Mouse (Mus musculus): ENCODE data around the gene Rrnad1. TPM values are rescaled to one million over a fixed set of nuclear protein-coding genes. Genes with fewer than 3 reads are reported as not detected.

Gene Rrnad1
- polyA plus RNA-seq, 1 experiment: 7.1 TPM

GRCm38 (mm10) chr3:87960586-87961191 lies 30.2 kb upstream of the Rrnad1 start:
- TF ChIP-seq FOSL1 (IDR thresholded peaks at IDR 0.05; ENCODE audit: insufficient read depth, low read length, poor library complexity, severe bottlenecking) (no peak), CTCF (IDR thresholded peaks at IDR 0.05; ENCODE audit: control insufficient read depth, insufficient read depth, insufficient read length) (peak; percentile 67), MYOD1 (IDR thresholded peaks at IDR 0.05; ENCODE audit: control insufficient read depth, insufficient read length, low read depth) (no peak), USF1 (IDR thresholded peaks at IDR 0.05; ENCODE audit: low read depth) (no peak), MAX (IDR thresholded peaks at IDR 0.05) (no peak), MYOG (IDR thresholded peaks at IDR 0.05; ENCODE audit: control insufficient read depth, extremely low read depth, insufficient read length) (no peak), CEBPB (IDR thresholded peaks at IDR 0.05; ENCODE audit: low read depth) (no peak)
- H3K27me3 ChIP-seq (ENCODE audit: control insufficient read depth, insufficient read depth, insufficient read length): no peaks in the 10 kb centered on the region
- no peaks in the 10 kb centered on the region for H3K79me2 ChIP-seq (ENCODE audit: control insufficient read depth, insufficient read depth)
- no peaks in the 10 kb centered on the region for H3K36me3 ChIP-seq (ENCODE audit: control insufficient read depth, insufficient read depth)
- H3K4me3 ChIP-seq (ENCODE audit: insufficient read depth, poor library complexity, severe bottlenecking): no peak overlapping the region
- peak overlapping the region; percentile 31 for H3ac ChIP-seq (ENCODE audit: control insufficient read depth, insufficient read length, low read depth)
- H3K79me3 ChIP-seq (ENCODE audit: low read depth): no peaks in the 10 kb centered on the region

DNA sequence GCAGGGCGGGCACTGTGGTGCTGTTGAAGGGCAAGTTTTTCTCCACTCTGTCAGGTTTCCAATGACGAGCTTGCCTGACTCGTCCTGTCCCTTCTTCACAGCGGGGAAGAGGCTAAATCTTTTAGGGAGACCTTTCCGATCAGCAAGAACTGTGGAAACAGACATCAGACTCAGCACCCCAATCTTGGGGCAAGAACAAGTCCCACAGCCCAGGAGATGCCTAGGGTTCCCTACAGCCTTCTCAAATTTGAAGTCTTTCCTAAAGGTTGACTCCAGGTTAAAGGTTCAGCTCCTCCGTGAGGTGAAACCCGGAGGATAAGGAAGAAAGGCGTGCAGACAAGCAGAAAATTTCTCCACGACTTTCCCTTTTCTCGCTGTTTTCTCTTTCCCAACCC lies 29.7 kb upstream of the Rrnad1 start:
- peak overlapping the region; percentile 22 for H3ac ChIP-seq (ENCODE audit: control insufficient read depth, insufficient read length, low read depth)
- no peaks in the 10 kb centered on the region for H3K79me2 ChIP-seq (ENCODE audit: control insufficient read depth, insufficient read depth)
- no peak overlapping the region for H3K4me3 ChIP-seq (ENCODE audit: insufficient read depth, poor library complexity, severe bottlenecking)
- TF ChIP-seq CTCF (IDR thresholded peaks at IDR 0.05; ENCODE audit: control insufficient read depth, insufficient read depth, insufficient read length): no peak
- TF ChIP-seq CEBPB (IDR thresholded peaks at IDR 0.05; ENCODE audit: low read depth): no peak
- H3K36me3 ChIP-seq (ENCODE audit: control insufficient read depth, insufficient read depth): no peaks in the 10 kb centered on the region
- no peaks in the 10 kb centered on the region for H3K27me3 ChIP-seq (ENCODE audit: control insufficient read depth, insufficient read depth, insufficient read length)
- no peaks in the 10 kb centered on the region for H3K79me3 ChIP-seq (ENCODE audit: low read depth)

DNA sequence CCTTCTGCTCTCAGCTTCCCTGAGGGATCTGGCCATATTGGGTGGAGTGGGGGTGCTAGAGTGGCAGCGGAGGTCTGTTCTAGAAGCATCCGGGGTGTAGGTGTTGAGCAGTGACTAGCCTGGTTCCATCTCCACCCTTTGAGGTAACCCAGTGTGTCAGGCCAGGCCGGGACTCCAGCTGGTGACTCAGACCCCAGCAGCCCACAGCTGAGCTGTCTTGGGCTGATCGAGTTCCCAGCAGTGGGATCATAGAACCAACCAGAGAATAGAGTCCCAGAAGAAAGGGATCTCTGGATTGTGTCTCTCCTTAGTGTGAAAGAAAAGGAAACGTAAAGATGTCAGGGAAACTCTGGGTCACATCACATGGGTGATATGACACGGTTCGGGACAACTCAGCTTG lies 28.9 kb upstream of the Rrnad1 start:
- H3K79me2 ChIP-seq (ENCODE audit: control insufficient read depth, insufficient read depth): no peaks in the 10 kb centered on the region
- no peaks in the 10 kb centered on the region for H3K36me3 ChIP-seq (ENCODE audit: control insufficient read depth, insufficient read depth)
- no peaks in the 10 kb centered on the region for H3K79me3 ChIP-seq (ENCODE audit: low read depth)
- H3K27me3 ChIP-seq (ENCODE audit: control insufficient read depth, insufficient read depth, insufficient read length): no peaks in the 10 kb centered on the region
- H3ac ChIP-seq (ENCODE audit: control insufficient read depth, insufficient read length, low read depth): no peak overlapping the region
- no peak overlapping the region for H3K4me3 ChIP-seq (ENCODE audit: insufficient read depth, poor library complexity, severe bottlenecking)
- no peak for TF ChIP-seq USF1 (IDR thresholded peaks at IDR 0.05; ENCODE audit: low read depth)
- no peak for TF ChIP-seq FOSL1 (IDR thresholded peaks at IDR 0.05; ENCODE audit: insufficient read depth, low read length, poor library complexity, severe bottlenecking)
- no peak for TF ChIP-seq MAX (IDR thresholded peaks at IDR 0.05)
- no peak for TF ChIP-seq CEBPB (IDR thresholded peaks at IDR 0.05; ENCODE audit: low read depth)
- TF ChIP-seq MYOG (IDR thresholded peaks at IDR 0.05; ENCODE audit: control insufficient read depth, extremely low read depth, insufficient read length): no peak
- TF ChIP-seq MYOD1 (IDR thresholded peaks at IDR 0.05; ENCODE audit: control insufficient read depth, insufficient read length, low read depth): no peak

GRCm38 (mm10) chr3:87958967-87959366 lies 28.4 kb upstream of the Rrnad1 start:
- no peaks in the 10 kb centered on the region for H3K79me2 ChIP-seq (ENCODE audit: control insufficient read depth, insufficient read depth)
- no peak for TF ChIP-seq CEBPB (IDR thresholded peaks at IDR 0.05; ENCODE audit: low read depth)
- TF ChIP-seq MYOG (IDR thresholded peaks at IDR 0.05; ENCODE audit: control insufficient read depth, extremely low read depth, insufficient read length): no peak
- TF ChIP-seq CTCF (IDR thresholded peaks at IDR 0.05; ENCODE audit: control insufficient read depth, insufficient read depth, insufficient read length): no peak
- no peak for TF ChIP-seq FOSL1 (IDR thresholded peaks at IDR 0.05; ENCODE audit: insufficient read depth, low read length, poor library complexity, severe bottlenecking)
- TF ChIP-seq MAX (IDR thresholded peaks at IDR 0.05): no peak
- TF ChIP-seq MYOD1 (IDR thresholded peaks at IDR 0.05; ENCODE audit: control insufficient read depth, insufficient read length, low read depth): no peak
- no peak for TF ChIP-seq USF1 (IDR thresholded peaks at IDR 0.05; ENCODE audit: low read depth)
- no peaks in the 10 kb centered on the region for H3K27me3 ChIP-seq (ENCODE audit: control insufficient read depth, insufficient read depth, insufficient read length)
- H3K4me3 ChIP-seq (ENCODE audit: insufficient read depth, poor library complexity, severe bottlenecking): no peak overlapping the region
- no peak overlapping the region for H3ac ChIP-seq (ENCODE audit: control insufficient read depth, insufficient read length, low read depth)
- H3K36me3 ChIP-seq (ENCODE audit: control insufficient read depth, insufficient read depth): no peaks in the 10 kb centered on the region
- H3K79me3 ChIP-seq (ENCODE audit: low read depth): no peaks in the 10 kb centered on the region

DNA sequence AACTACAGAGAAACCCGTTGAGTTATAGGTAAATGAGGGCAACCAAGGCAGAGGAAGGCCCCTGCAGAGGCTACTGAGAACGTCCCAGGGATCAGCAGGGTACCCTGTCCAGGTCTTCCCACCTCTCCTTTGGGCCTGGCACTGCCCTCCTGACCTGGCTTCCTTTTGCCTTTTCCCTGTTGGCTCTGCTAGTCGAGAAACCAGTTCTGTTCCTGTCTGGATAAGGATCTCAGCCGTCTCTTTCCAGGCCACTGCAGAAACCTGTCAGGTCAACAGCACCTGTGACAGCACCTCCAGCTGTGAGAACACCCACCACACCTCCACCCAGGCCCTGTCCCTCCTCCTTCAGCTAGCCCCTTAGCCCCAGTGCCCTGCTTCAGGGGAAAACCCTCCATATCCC lies 28.0 kb upstream of the Rrnad1 start:
- Histone ChIP-seq H3K27me3 (ENCODE audit: control insufficient read depth, insufficient read depth, insufficient read length) (no peaks in the 10 kb centered on the region), H3K4me3 (ENCODE audit: insufficient read depth, poor library complexity, severe bottlenecking) (no peak overlapping the region), H3ac (ENCODE audit: control insufficient read depth, insufficient read length, low read depth) (no peak overlapping the region), H3K79me2 (ENCODE audit: control insufficient read depth, insufficient read depth) (no peaks in the 10 kb centered on the region), H3K79me3 (ENCODE audit: low read depth) (no peaks in the 10 kb centered on the region), H3K36me3 (ENCODE audit: control insufficient read depth, insufficient read depth) (no peaks in the 10 kb centered on the region)
- no peak for TF ChIP-seq MAX (IDR thresholded peaks at IDR 0.05)

DNA sequence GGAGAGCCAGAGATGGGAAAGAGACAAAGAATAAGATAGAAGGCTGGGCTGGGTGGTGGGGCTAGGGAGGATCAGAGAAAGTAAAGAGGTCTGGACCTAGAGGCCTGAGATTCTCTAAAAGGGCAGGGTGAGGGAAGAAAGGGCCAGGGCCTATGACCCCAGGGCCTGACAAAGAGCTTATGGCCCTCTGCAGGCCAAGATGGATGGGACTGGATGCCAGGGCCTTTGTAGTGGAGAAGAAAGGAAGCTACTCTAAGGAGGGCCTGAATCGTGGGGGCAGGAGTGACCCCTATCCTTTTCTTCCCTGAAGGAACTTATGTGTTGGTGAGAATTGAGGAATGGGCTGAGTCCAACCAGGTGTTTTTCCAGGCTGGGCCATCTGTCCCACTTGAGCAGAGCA lies 27.5 kb upstream of the Rrnad1 start:
- no peaks in the 10 kb centered on the region for H3K79me2 ChIP-seq (ENCODE audit: control insufficient read depth, insufficient read depth)
- H3K27me3 ChIP-seq (ENCODE audit: control insufficient read depth, insufficient read depth, insufficient read length): no peaks in the 10 kb centered on the region
- H3K4me3 ChIP-seq (ENCODE audit: insufficient read depth, poor library complexity, severe bottlenecking): no peak overlapping the region
- no peaks in the 10 kb centered on the region for H3K79me3 ChIP-seq (ENCODE audit: low read depth)
- H3ac ChIP-seq (ENCODE audit: control insufficient read depth, insufficient read length, low read depth): no peak overlapping the region
- no peaks in the 10 kb centered on the region for H3K36me3 ChIP-seq (ENCODE audit: control insufficient read depth, insufficient read depth)
- TF ChIP-seq CEBPB (IDR thresholded peaks at IDR 0.05; ENCODE audit: low read depth): no peak
- TF ChIP-seq USF1 (IDR thresholded peaks at IDR 0.05; ENCODE audit: low read depth): no peak
- TF ChIP-seq MYOD1 (IDR thresholded peaks at IDR 0.05; ENCODE audit: control insufficient read depth, insufficient read length, low read depth): no peak
- TF ChIP-seq FOSL1 (IDR thresholded peaks at IDR 0.05; ENCODE audit: insufficient read depth, low read length, poor library complexity, severe bottlenecking): no peak
- TF ChIP-seq CTCF (IDR thresholded peaks at IDR 0.05; ENCODE audit: control insufficient read depth, insufficient read depth, insufficient read length): no peak
- no peak for TF ChIP-seq MYOG (IDR thresholded peaks at IDR 0.05; ENCODE audit: control insufficient read depth, extremely low read depth, insufficient read length)
- no peak for TF ChIP-seq MAX (IDR thresholded peaks at IDR 0.05)
